9 mouse cellular contexts compared by ENCODE assay signal in genomic region chr14:123371522-123371921, GRCm38 (mm10).
DNase-seq lines count a peak whose midpoint lies in the region; ATAC-seq and TF ChIP-seq lines count a peak whose summit lies in the region.
"Had no signal": no experiment of that assay in that cellular context is flagged by ENCODE, and none has a peak within 500 bp of the region (broad histone marks: within the 10 kb centered on the region; RNA-seq: fewer than 3 reads in every experiment).

No protein-coding gene starts in this region.

- no peaks in the 10 kb centered on the region for H3K36me3 ChIP-seq in forebrain, embryonic 12.5 days (replicated peaks)
- H3K36me3 ChIP-seq in liver, embryonic 14.5 days (replicated peaks; ENCODE audit: control insufficient read depth, insufficient read depth, low read depth), result no peaks in the 10 kb centered on the region
- H3K36me3 ChIP-seq: heart, embryonic 13.5 days had no signal

- WGBS in forebrain, embryonic 12.5 days, result 12% methylated on average over 9 of the region's 9 CpGs
- 7% methylated on average over 9 of the region's 9 CpGs for WGBS in liver, embryonic 14.5 days (ENCODE audit: insufficient replicate concordance)

- no peak for TF ChIP-seq EP300 in liver, embryonic 14.5 days (IDR thresholded peaks at IDR 0.05; ENCODE audit: low read depth)

- H3K4me3 ChIP-seq in forebrain, embryonic 12.5 days (replicated peaks), result no peak overlapping the region
- H3K4me3 ChIP-seq in liver, embryonic 14.5 days (ENCODE audit: insufficient read depth in 1 of 2, low read depth in 2 of 2, low read length in 2 of 2), result no peak overlapping the region
- H3K4me3 ChIP-seq: heart, embryonic 13.5 days had no signal

- H3K4me1 ChIP-seq in forebrain, embryonic 12.5 days, result no peaks in the 10 kb centered on the region; the same call in 1 of the 2 replicates
- no peaks in the 10 kb centered on the region for H3K4me1 ChIP-seq in liver, embryonic 14.5 days (replicated peaks; ENCODE audit: control insufficient read depth in 2 of 2, insufficient read depth in 2 of 2, low read length in 1 of 2)
- H3K4me1 ChIP-seq: heart, embryonic 13.5 days had no signal

- peak; percentile 42; the same call in 1 of the 2 replicates for TF ChIP-seq CTCF in liver, embryonic 14.5 days (IDR thresholded peaks at IDR 0.05; ENCODE audit: low read depth)

- DNase-seq in adrenal gland, postnatal 10 days, result peak; percentile 28
- DNase-seq in adrenal gland, adult 18-20 months (ENCODE audit: low spot score in 2 of 2), result no peak
- DNase-seq in lung, postnatal 36 days, result peak; percentile 2
- no peak for DNase-seq in lung, postnatal 14 days
- no peak for DNase-seq in liver, embryonic 14.5 days (ENCODE audit: low read depth in 3 of 3, low spot score in 3 of 3)
- DNase-seq in spleen, postnatal 14 days (ENCODE audit: low spot score in 2 of 2), result no peak
- no peak for DNase-seq in urinary bladder, postnatal 14 days (ENCODE audit: low spot score)

- H3K9ac ChIP-seq in forebrain, embryonic 12.5 days, result no peak overlapping the region
- H3K9ac ChIP-seq in liver, embryonic 14.5 days (replicated peaks), result no peak overlapping the region
- H3K9ac ChIP-seq: heart, embryonic 13.5 days had no signal

- peak; percentile 84 for ATAC-seq in forebrain, embryonic 12.5 days (ENCODE audit: low FRiP score)
- no peak for ATAC-seq in liver, embryonic 14.5 days (ENCODE audit: insufficient read depth)

- no peaks in the 10 kb centered on the region for H3K9me3 ChIP-seq in forebrain, embryonic 12.5 days
- H3K9me3 ChIP-seq in liver, embryonic 14.5 days (ENCODE audit: control insufficient read depth, low read length), result no peaks in the 10 kb centered on the region
- H3K9me3 ChIP-seq: heart, embryonic 13.5 days had no signal

- H3K4me2 ChIP-seq in forebrain, embryonic 12.5 days, result no peak overlapping the region
- no peak overlapping the region for H3K4me2 ChIP-seq in liver, embryonic 14.5 days (ENCODE audit: low read depth)
- H3K4me2 ChIP-seq: heart, embryonic 13.5 days had no signal

- H3K27me3 ChIP-seq in forebrain, embryonic 12.5 days, result no peaks in the 10 kb centered on the region
- no peaks in the 10 kb centered on the region for H3K27me3 ChIP-seq in liver, embryonic 14.5 days (ENCODE audit: control insufficient read depth, insufficient read depth, low read length)
- H3K27me3 ChIP-seq: heart, embryonic 13.5 days had no signal

- no peak overlapping the region for H3K27ac ChIP-seq in forebrain, embryonic 12.5 days
- H3K27ac ChIP-seq in liver, embryonic 14.5 days, result no peak overlapping the region
- H3K27ac ChIP-seq: heart, embryonic 13.5 days had no signal

Comparison
In these comparisons a context has a peak if more than half of its experiments do, and no peak if none do; other contexts are left out.
1. DNase-seq: peak in adrenal gland, postnatal 10 days (single experiment) and lung, postnatal 36 days (single experiment); none in adrenal gland, adult 18-20 months (0 of 2), lung, postnatal 14 days (single experiment), liver, embryonic 14.5 days (0 of 3), spleen, postnatal 14 days (0 of 2) and urinary bladder, postnatal 14 days (single experiment).